Mouse (Mus musculus) MEL (cell line): ENCODE results near the gene Vash2. TPM values are rescaled to one million over a fixed set of nuclear protein-coding genes. Genes with fewer than 3 reads are reported as not detected.
A peak's percentile ranks its signal among the peaks of the same experiment; 100 is the strongest.

Experiments used
- DNase-seq: peaks from one replicate; pipeline ENCODE4 v3.0.0; 2011; ENCODE audit warnings: low read depth, low spot score
- H3K27ac ChIP-seq: 2 replicates; pipeline ENCODE4 v1.5.1; 2012; ENCODE audit warnings: low read depth, mild to moderate bottlenecking, control low read depth, low read length, moderate library complexity; ENCODE audit not compliant: control insufficient read depth
- H3K27me3 ChIP-seq, 2 experiments: fragments of 150-350 bp in 1 of 2; sonication (generic) in 1 of 2; 2 replicates each; pipeline ENCODE4 v1.6.1; 2012; ENCODE audit warnings: low read length in 2 of 2, mild to moderate bottlenecking in 2 of 2, improper control_type of control experiment in 1 of 2, moderate library complexity in 1 of 2; ENCODE audit not compliant: insufficient read depth in 2 of 2, control insufficient read depth in 1 of 2
- H3K36me3 ChIP-seq, 2 experiments: 2 replicates each; pipeline ENCODE4 v1.6.1; 2012 to 2014; ENCODE audit warnings: low read length in 2 of 2, improper control_type of control experiment in 1 of 2, inconsistent platforms in 1 of 2, mild to moderate bottlenecking in 1 of 2; ENCODE audit not compliant: insufficient read depth in 2 of 2, control insufficient read depth in 1 of 2
- H3K4me1 ChIP-seq, 2 experiments: fragments of 150-350 bp in 1 of 2; sonication (generic) in 1 of 2; 2 replicates each; pipeline ENCODE4 v1.6.1; 2012; ENCODE audit warnings: low read length in 2 of 2, improper control_type of control experiment in 1 of 2, mild to moderate bottlenecking in 1 of 2; ENCODE audit not compliant: insufficient read depth in 2 of 2, control insufficient read depth in 1 of 2
- H3K4me3 ChIP-seq, 2 experiments: fragments of 150-350 bp in 1 of 2; sonication (generic) in 1 of 2; 2 replicates each; pipeline ENCODE4 v1.5.1; 2012; ENCODE audit warnings: low read depth in 2 of 2, low read length in 2 of 2, mild to moderate bottlenecking in 2 of 2, moderate library complexity in 2 of 2, control low read depth in 1 of 2, improper control_type of control experiment in 1 of 2; ENCODE audit not compliant: control insufficient read depth in 1 of 2, insufficient read depth in 1 of 2
- H3K79me2 ChIP-seq: 2 replicates; pipeline ENCODE4 v1.6.1; 2012; ENCODE audit warnings: mild to moderate bottlenecking, low read length, moderate library complexity; ENCODE audit not compliant: control insufficient read depth, poor library complexity, insufficient read depth
- H3K9ac ChIP-seq: 2 replicates; pipeline ENCODE4 v1.6.1; 2012; ENCODE audit warnings: low read depth, mild to moderate bottlenecking, control low read depth, low read length, moderate library complexity; ENCODE audit not compliant: control insufficient read depth, poor library complexity, severe bottlenecking
- H3K9me3 ChIP-seq: fragments of 150-350 bp; sonication (generic); replicated peaks from 2 replicates; pipeline ENCODE4 v1.6.1; 2012; ENCODE audit warnings: mild to moderate bottlenecking, low read length, improper control_type of control experiment, moderate library complexity; ENCODE audit not compliant: insufficient read depth
- BHLHE40 ChIP-seq: IDR thresholded peaks from 2 replicates; pipeline ENCODE4 v1.6.1; 2012; ENCODE audit warnings: low read depth, mild to moderate bottlenecking, inconsistent platforms, low read length, improper control_type of control experiment, borderline replicate concordance
- CHD1 ChIP-seq: IDR thresholded peaks from 2 replicates; pipeline ENCODE4 v1.6.1; 2012; ENCODE audit warnings: low read depth, mild to moderate bottlenecking, inconsistent platforms, low read length, improper control_type of control experiment
- CTCF ChIP-seq, 3 experiments: IDR thresholded peaks in 2 of 3; conservative IDR thresholded peaks in 1 of 3; 2 replicates each; pipeline ENCODE4 v1.5.1; 2011 to 2012; ENCODE audit warnings: low read length in 3 of 3, low read depth in 2 of 3, mild to moderate bottlenecking in 2 of 3, improper control_type of control experiment in 1 of 3, inconsistent platforms in 1 of 3, mixed read lengths in 1 of 3, moderate library complexity in 1 of 3; ENCODE audit not compliant: control insufficient read depth in 1 of 3, insufficient read depth in 1 of 3, poor library complexity in 1 of 3, severe bottlenecking in 1 of 3
- E2F4 ChIP-seq: IDR thresholded peaks from 2 replicates; pipeline ENCODE4 v1.6.1; 2011; ENCODE audit warnings: low read depth, low read length, improper control_type of control experiment, borderline replicate concordance
- ELF1 ChIP-seq: IDR thresholded peaks from 2 replicates; pipeline ENCODE4 v1.6.1; 2014; ENCODE audit warnings: low read depth, mild to moderate bottlenecking, inconsistent platforms, low read length, improper control_type of control experiment, moderate library complexity
- EP300 ChIP-seq, 2 experiments: IDR thresholded peaks; 2 replicates each; pipeline ENCODE4 v1.6.1; 2011; ENCODE audit warnings: improper control_type of control experiment in 2 of 2, low read length in 2 of 2, low read depth in 1 of 2, mild to moderate bottlenecking in 1 of 2
- GATA1 ChIP-seq: IDR thresholded peaks from 2 replicates; pipeline ENCODE4 v1.6.1; 2011; ENCODE audit warnings: low read depth, low read length, improper control_type of control experiment
- HCFC1 ChIP-seq: IDR thresholded peaks from 2 replicates; pipeline ENCODE4 v1.6.1; 2012; ENCODE audit warnings: low read depth, mild to moderate bottlenecking, inconsistent platforms, low read length, improper control_type of control experiment, moderate library complexity
- MAFK ChIP-seq: IDR thresholded peaks from 2 replicates; pipeline ENCODE4 v1.6.1; 2011; ENCODE audit warnings: low read depth, mild to moderate bottlenecking, low read length, improper control_type of control experiment, borderline replicate concordance
- MEF2A ChIP-seq: IDR thresholded peaks from 2 replicates; pipeline ENCODE4 v1.6.1; 2014; ENCODE audit warnings: low read depth, mild to moderate bottlenecking, inconsistent platforms, low read length, improper control_type of control experiment; ENCODE audit not compliant: poor library complexity, insufficient replicate concordance, severe bottlenecking; ENCODE audit errors: extremely low read depth
- MXI1 ChIP-seq: IDR thresholded peaks from 2 replicates; pipeline ENCODE4 v1.6.1; 2011; ENCODE audit warnings: mild to moderate bottlenecking, low read depth, low read length, improper control_type of control experiment
- MYB ChIP-seq: IDR thresholded peaks from 2 replicates; pipeline ENCODE4 v1.6.1; 2011; ENCODE audit warnings: mild to moderate bottlenecking, low read depth, low read length, improper control_type of control experiment
- MYC ChIP-seq: IDR thresholded peaks from 2 replicates; pipeline ENCODE4 v1.6.1; 2011; ENCODE audit warnings: low read depth, mild to moderate bottlenecking, low read length, improper control_type of control experiment, moderate library complexity
- NELFE ChIP-seq: IDR thresholded peaks from 2 replicates; pipeline ENCODE4 v1.6.1; 2011; ENCODE audit warnings: low read depth, low read length, improper control_type of control experiment
- NRF1 ChIP-seq: IDR thresholded peaks from 2 replicates; pipeline ENCODE4 v1.6.1; 2014; ENCODE audit warnings: low read depth, mild to moderate bottlenecking, inconsistent platforms, low read length, improper control_type of control experiment, moderate library complexity; ENCODE audit not compliant: poor library complexity, insufficient read depth, severe bottlenecking
- POLR2A ChIP-seq, 2 experiments: IDR thresholded peaks; 2 replicates each; pipeline ENCODE4 v1.6.1; 2011 to 2012; ENCODE audit warnings: low read length in 2 of 2, mild to moderate bottlenecking in 2 of 2, control low read depth in 1 of 2, improper control_type of control experiment in 1 of 2, low read depth in 1 of 2, moderate library complexity in 1 of 2; ENCODE audit not compliant: control insufficient read depth in 1 of 2, insufficient read depth in 1 of 2, poor library complexity in 1 of 2
- RAD21 ChIP-seq: IDR thresholded peaks from 2 replicates; pipeline ENCODE4 v1.6.1; 2011; ENCODE audit warnings: mild to moderate bottlenecking, low read depth, low read length, improper control_type of control experiment
- RCOR1 ChIP-seq: IDR thresholded peaks from 2 replicates; pipeline ENCODE4 v1.6.1; 2012; ENCODE audit warnings: low read depth, mild to moderate bottlenecking, inconsistent platforms, low read length, improper control_type of control experiment
- SMC3 ChIP-seq: IDR thresholded peaks from 2 replicates; pipeline ENCODE4 v1.6.1; 2011; ENCODE audit warnings: low read depth, low read length, improper control_type of control experiment
- TAL1 ChIP-seq: IDR thresholded peaks from 2 replicates; pipeline ENCODE4 v1.6.1; 2012; ENCODE audit warnings: mild to moderate bottlenecking, inconsistent platforms, low read length, moderate library complexity, mixed read lengths
- TCF12 ChIP-seq: IDR thresholded peaks from 2 replicates; pipeline ENCODE4 v1.6.1; 2014; ENCODE audit warnings: low read depth, mild to moderate bottlenecking, inconsistent platforms, low read length, improper control_type of control experiment, moderate library complexity
- UBTF ChIP-seq: IDR thresholded peaks from 2 replicates; pipeline ENCODE4 v1.6.1; 2012; ENCODE audit warnings: low read depth, mild to moderate bottlenecking, inconsistent platforms, low read length, improper control_type of control experiment, moderate library complexity, borderline replicate concordance; ENCODE audit not compliant: insufficient read depth
- USF1 ChIP-seq: IDR thresholded peaks from 2 replicates; pipeline ENCODE4 v1.6.1; 2014; ENCODE audit warnings: low read depth, mild to moderate bottlenecking, inconsistent platforms, low read length, improper control_type of control experiment, moderate library complexity
- USF2 ChIP-seq, 2 experiments: IDR thresholded peaks; 2 replicates each; pipeline ENCODE4 v1.6.1; 2011 to 2012; ENCODE audit warnings: improper control_type of control experiment in 2 of 2, low read length in 2 of 2, borderline replicate concordance in 1 of 2, inconsistent platforms in 1 of 2, low read depth in 1 of 2, mild to moderate bottlenecking in 1 of 2; ENCODE audit not compliant: insufficient read depth in 1 of 2
- ZMIZ1 ChIP-seq: IDR thresholded peaks from 2 replicates; pipeline ENCODE4 v1.6.1; 2012; ENCODE audit warnings: low read depth, mild to moderate bottlenecking, inconsistent platforms, low read length, improper control_type of control experiment, moderate library complexity
- ZNF384 ChIP-seq: IDR thresholded peaks from 2 replicates; pipeline ENCODE4 v1.6.1; 2012; ENCODE audit warnings: low read depth, mild to moderate bottlenecking, inconsistent platforms, low read length, improper control_type of control experiment
- polyA plus RNA-seq, 2 experiments: library from polyadenylated mRNA; stranded (reverse) in 1 of 2; unstranded in 1 of 2; fragments of >175 nt in 1 of 2; fragments of >200 nt in 1 of 2; gene quantifications; 2 replicates each; pipeline versions ENCODE4 v1.2.1 to v1.2.4; 2012; ENCODE audit warnings: low replicate concordance in 2 of 2, low read depth in 1 of 2; ENCODE audit not compliant: insufficient read length in 2 of 2, insufficient read depth in 1 of 2, missing spikeins in 1 of 2
- total RNA-seq: library from RNA; depleted of rRNA; stranded (reverse); fragments of 300-350 nt; gene quantifications from 2 replicates; pipeline ENCODE4 v1.2.3, GENCODE M21; 2012

The Vash2 gene
- total and polyA plus RNA-seq, 3 experiments = 2.6 to 9.8 TPM; not detected in 1

- TF ChIP-seq MXI1 (peak; percentile 65), POLR2A (IDR thresholded peaks at IDR 0.05; ENCODE audit: control insufficient read depth in 1 of 2, insufficient read depth in 1 of 2, low read depth in 1 of 2, low read length in 2 of 2, poor library complexity in 1 of 2) (no peak), USF1 (0 out of 2 replicates have a peak, but pooled peaks have one; percentile 34), USF2 (IDR thresholded peaks at IDR 0.05; ENCODE audit: borderline replicate concordance in 1 of 2, insufficient read depth in 1 of 2, low read depth in 1 of 2, low read length in 2 of 2) (no peak), ZNF384 (no peak), MYB (no peak), ELF1 (no peak), NRF1 (peak; percentile 31; the same call in 1 of the 2 replicates), TAL1 (no peak)
Observed at GRCm38 (mm10) chr1:190978511-190979073, 504 bp downstream of the Vash2 start (continued).

- no peak for DNase-seq
- H3K9ac ChIP-seq = peak overlapping the region; percentile 80
- TF ChIP-seq RCOR1 = no peak
- peak; percentile 1; the same call in 1 of the 2 replicates for TF ChIP-seq NELFE
- no peaks in the 10 kb centered on the region for H3K27me3 ChIP-seq
- H3K27ac ChIP-seq = no peak overlapping the region
- peaks cover 2% of the 10 kb centered on the region; the same call in 1 of the 2 replicates for H3K79me2 ChIP-seq
- peak overlapping the region; percentile 58 to 87 for H3K4me3 ChIP-seq
- no peaks in the 10 kb centered on the region for H3K9me3 ChIP-seq
- H3K36me3 ChIP-seq = no peaks in the 10 kb centered on the region
- H3K4me1 ChIP-seq = no peaks in the 10 kb centered on the region; a peak in 2 of 4 replicates
Observed at GRCm38 (mm10) chr1:190978001-190978400, 1.1 kb downstream of the Vash2 start.

DNA sequence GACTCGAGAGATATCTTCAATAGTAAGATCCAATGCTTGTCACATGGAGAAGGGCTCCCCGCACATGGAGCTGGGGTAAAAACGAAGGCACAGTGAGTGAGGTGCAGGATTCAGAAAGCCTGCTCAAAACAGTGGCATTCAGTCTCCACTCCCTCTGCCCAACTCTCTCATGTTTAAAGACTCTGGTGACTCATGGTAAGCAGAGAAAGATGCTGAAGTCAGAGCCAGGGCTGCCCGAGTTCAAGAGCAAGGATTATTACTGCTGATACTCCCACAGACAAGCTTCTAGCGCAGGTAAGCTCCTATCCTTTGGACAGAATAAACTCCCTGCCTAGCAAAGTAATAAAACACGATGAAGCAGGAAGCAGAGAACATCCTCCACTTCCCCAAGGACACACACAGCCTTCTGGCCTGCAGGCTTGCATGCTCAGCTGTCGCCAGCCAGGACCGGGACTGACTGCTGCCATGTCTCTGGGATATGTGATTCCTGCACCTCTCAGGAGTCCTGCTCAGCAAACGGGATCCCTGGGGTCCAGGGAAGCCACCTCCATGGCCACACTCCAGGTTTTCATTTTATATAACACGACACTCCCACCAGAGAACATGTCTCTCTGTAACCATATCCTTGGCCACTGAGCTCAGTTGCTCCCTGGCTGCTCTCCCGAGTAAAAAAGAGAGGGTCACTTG is 2.1 kb downstream of the Vash2 start:
- no peaks in the 10 kb centered on the region for H3K9me3 ChIP-seq
- no peak overlapping the region for H3K27ac ChIP-seq
- no peak overlapping the region for H3K4me3 ChIP-seq
- peaks cover 0 to 4% of the 10 kb centered on the region in 2 experiments; a peak in 2 of 4 replicates for H3K36me3 ChIP-seq
- no peak for TF ChIP-seq MYC
- TF ChIP-seq E2F4 = no peak
- no peak for TF ChIP-seq HCFC1
- TF ChIP-seq NELFE = no peak
- TF ChIP-seq ZMIZ1 = no peak
- TF ChIP-seq MEF2A = no peak
- no peak for TF ChIP-seq USF2 (IDR thresholded peaks at IDR 0.05; ENCODE audit: borderline replicate concordance in 1 of 2, insufficient read depth in 1 of 2, low read depth in 1 of 2, low read length in 2 of 2)
- no peak for TF ChIP-seq TCF12
- no peak for TF ChIP-seq RAD21
- TF ChIP-seq GATA1 = no peak
- no peak for TF ChIP-seq SMC3
- TF ChIP-seq CHD1 = no peak
- no peak for TF ChIP-seq TAL1
- TF ChIP-seq MAFK = no peak
- TF ChIP-seq USF1 = no peak
- TF ChIP-seq BHLHE40 = no peak
- no peak for TF ChIP-seq CTCF (IDR thresholded peaks at IDR 0.05 in 2 of 3, conservative IDR thresholded peaks at IDR 0.05 in 1 of 3; ENCODE audit: control insufficient read depth in 1 of 3, insufficient read depth in 1 of 3, low read depth in 2 of 3, low read length in 3 of 3, poor library complexity in 1 of 3, severe bottlenecking in 1 of 3)
- TF ChIP-seq EP300 (IDR thresholded peaks at IDR 0.05; ENCODE audit: low read depth in 1 of 2, low read length in 2 of 2) = no peak
- TF ChIP-seq UBTF = no peak
- TF ChIP-seq, all 39 proteins: peak for 0
- no peak overlapping the region for H3K9ac ChIP-seq
- no peaks in the 10 kb centered on the region for H3K27me3 ChIP-seq
- no peak for DNase-seq
- H3K79me2 ChIP-seq = peaks cover 2% of the 10 kb centered on the region; the same call in 1 of the 2 replicates
- peaks cover 3 to 7% of the 10 kb centered on the region in 2 experiments; a peak in 3 of 4 replicates for H3K4me1 ChIP-seq
